Mouse (Mus musculus) neural tube, embryonic 15.5 days (tissue): ENCODE data around the gene F2r. TPM values are rescaled to one million over a fixed set of nuclear protein-coding genes. Genes with fewer than 3 reads are reported as not detected.

Experiments used
- ATAC-seq: fragments of 200-750 bp; cut with Nextera tagmentation; 2 replicates; pipeline ENCODE4 v1.8.0; 2017; ENCODE audit warnings: mild to moderate bottlenecking, moderate TSS enrichment, moderate library complexity; ENCODE audit not compliant: low FRiP score
- H3K27ac ChIP-seq: fragments of 300-500 bp; sonication (generic); replicated peaks from 2 replicates; pipeline ENCODE4 v1.5.1; 2015; ENCODE audit warnings: mild to moderate bottlenecking, inconsistent platforms
- H3K27me3 ChIP-seq: fragments of 300-500 bp; sonication (generic); replicated peaks from 2 replicates; pipeline ENCODE4 v1.6.1; 2015; ENCODE audit warnings: inconsistent platforms
- H3K36me3 ChIP-seq: fragments of 300-500 bp; sonication (generic); 2 replicates; pipeline ENCODE4 v1.6.1; 2015; ENCODE audit warnings: inconsistent platforms
- H3K4me1 ChIP-seq: fragments of 300-500 bp; sonication (generic); 2 replicates; pipeline ENCODE4 v1.6.1; 2015; ENCODE audit warnings: inconsistent platforms
- H3K4me2 ChIP-seq: fragments of 300-500 bp; sonication (generic); 2 replicates; pipeline ENCODE4 v1.6.1; 2015; ENCODE audit warnings: inconsistent platforms, mild to moderate bottlenecking, moderate library complexity
- H3K4me3 ChIP-seq: fragments of 300-500 bp; sonication (generic); replicated peaks from 2 replicates; pipeline ENCODE4 v1.5.1; 2015; ENCODE audit warnings: mild to moderate bottlenecking, inconsistent platforms
- H3K9ac ChIP-seq: fragments of 300-500 bp; sonication (generic); replicated peaks from 2 replicates; pipeline ENCODE4 v1.6.1; 2015; ENCODE audit warnings: mild to moderate bottlenecking, inconsistent platforms
- H3K9me3 ChIP-seq: fragments of 300-500 bp; sonication (generic); replicated peaks from 2 replicates; pipeline ENCODE4 v1.6.1; 2016; ENCODE audit warnings: inconsistent platforms
- WGBS: fragments of 180-500 bp; shearing (Covaris S2); methylation state at CpG from one replicate; pipeline ENCODE4 v1.1.7; 2015; ENCODE audit warnings: mixed read lengths; 5-methylcytosine and 5-hydroxymethylcytosine counted together
- polyA plus RNA-seq: library from polyadenylated mRNA; unstranded; fragments of >200 nt; fragmentation: Nextera tagmentation; extraction: Ambion mirVana; gene quantifications from 2 replicates; pipeline ENCODE4 v1.2.1, GENCODE M21; 2015

Gene F2r
- polyA plus RNA-seq, 1 experiment from 2014 or later: 52.1 TPM

DNA sequence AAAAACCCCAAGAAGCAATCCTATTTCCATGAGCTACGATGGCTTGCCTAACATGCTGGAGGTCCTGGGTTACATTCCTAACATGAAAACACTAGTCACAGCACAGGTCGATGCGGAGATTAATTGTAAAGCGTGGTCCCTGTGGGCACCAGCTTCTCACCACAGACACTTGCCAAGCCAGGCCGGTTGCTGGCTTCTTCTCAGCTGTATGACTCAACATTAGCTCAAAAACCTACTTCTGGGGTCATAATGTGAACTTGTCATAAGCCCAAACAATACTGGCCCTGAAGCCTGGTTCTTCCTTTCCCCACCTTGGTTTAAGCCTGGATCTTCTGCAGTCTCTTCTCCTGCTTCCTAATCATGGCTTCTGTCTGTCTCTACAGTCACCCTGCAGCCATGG is 33.4 kb downstream of the F2r start:
- 88% methylated on average over 5 of the region's 5 CpGs for WGBS
- ATAC-seq: no peak
- H3K27ac ChIP-seq: no peak overlapping the region
- H3K9ac ChIP-seq: no peak overlapping the region
- H3K4me3 ChIP-seq: no peak overlapping the region
- H3K4me2 ChIP-seq: no peak overlapping the region
- H3K27me3 ChIP-seq: no peaks in the 10 kb centered on the region
- 0 out of 2 replicates have a peak, but pooled peaks cover 4% of the 10 kb centered on the region for H3K4me1 ChIP-seq
- no peaks in the 10 kb centered on the region for H3K9me3 ChIP-seq
- H3K36me3 ChIP-seq: no peaks in the 10 kb centered on the region

DNA sequence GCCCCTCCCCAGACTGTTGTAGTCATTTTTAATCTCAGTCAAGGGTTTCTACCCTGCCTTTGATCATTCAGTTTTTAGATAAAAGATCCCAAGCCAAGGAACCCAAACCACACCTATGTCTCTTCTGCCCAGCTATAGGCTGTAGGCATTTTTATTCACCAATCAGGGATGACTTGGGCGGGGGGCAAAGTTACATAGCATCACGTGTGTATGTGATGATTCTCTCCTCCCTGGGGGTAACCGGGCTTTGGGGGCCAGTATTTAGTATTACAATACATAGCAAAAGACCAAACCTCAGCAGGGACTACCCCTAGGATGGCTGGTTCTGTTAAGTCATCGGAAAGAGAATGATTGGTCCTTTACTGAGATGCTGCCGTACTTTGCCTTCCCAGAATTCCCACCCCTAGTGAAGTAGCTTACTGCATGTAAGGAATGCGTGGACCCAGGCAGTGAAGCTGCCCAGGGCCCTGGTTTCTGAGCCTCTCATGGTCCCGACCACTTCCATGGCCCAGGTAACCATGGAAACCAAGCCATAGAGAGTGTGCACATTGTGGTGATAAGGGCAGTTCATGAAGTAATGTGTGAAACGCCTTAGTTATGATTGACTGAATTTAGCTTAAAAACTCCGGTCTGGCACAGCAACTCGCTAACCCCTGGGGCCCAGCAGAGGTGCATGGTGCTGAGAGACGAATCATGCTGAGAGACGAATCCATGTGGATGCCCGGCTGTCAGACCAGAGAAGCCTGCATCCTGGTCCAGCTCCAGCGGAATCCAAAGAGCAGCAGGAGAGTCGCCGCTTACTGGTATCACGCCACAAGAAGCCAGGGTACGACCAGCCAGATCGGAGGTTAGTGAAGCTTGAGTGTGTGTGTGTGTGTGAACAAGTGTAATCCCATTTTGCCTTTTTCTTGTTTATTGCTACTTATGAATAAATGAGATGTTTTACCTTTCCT is 34.8 kb downstream of the F2r start:
- H3K4me1 ChIP-seq: 0 out of 2 replicates have a peak, but pooled peaks cover 4% of the 10 kb centered on the region
- no peaks in the 10 kb centered on the region for H3K27me3 ChIP-seq
- H3K27ac ChIP-seq: no peak overlapping the region
- 70% methylated on average over 19 of the region's 19 CpGs for WGBS
- no peaks in the 10 kb centered on the region for H3K36me3 ChIP-seq
- H3K9me3 ChIP-seq: no peaks in the 10 kb centered on the region
- no peak overlapping the region for H3K9ac ChIP-seq
- H3K4me3 ChIP-seq: no peak overlapping the region
- no peak; the same call in 1 of the 2 replicates for ATAC-seq
- H3K4me2 ChIP-seq: no peak overlapping the region

DNA sequence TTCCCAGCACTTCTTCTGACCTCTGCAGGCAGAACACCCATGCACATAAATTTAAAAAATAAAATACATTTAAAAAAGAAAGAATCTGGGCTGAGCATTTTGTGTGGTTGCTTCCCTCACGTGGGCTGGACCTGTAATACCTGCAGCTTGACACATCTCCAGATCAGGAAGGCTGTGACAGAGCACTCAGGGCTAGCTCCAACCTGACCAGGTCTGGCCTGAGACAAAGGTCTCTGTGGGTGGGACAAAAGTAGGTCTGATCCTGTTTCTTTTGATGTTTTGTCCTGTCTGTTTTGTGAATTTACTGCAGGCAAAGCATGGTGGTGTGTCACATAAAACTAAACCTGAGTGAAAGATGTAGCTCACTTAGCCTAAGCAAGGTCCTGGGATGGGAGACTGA is 36.4 kb downstream of the F2r start:
- no peak overlapping the region for H3K4me2 ChIP-seq
- H3K27me3 ChIP-seq: no peaks in the 10 kb centered on the region
- 51% methylated on average over 1 of the region's 1 CpGs for WGBS
- no peak overlapping the region for H3K4me3 ChIP-seq
- no peaks in the 10 kb centered on the region for H3K9me3 ChIP-seq
- H3K36me3 ChIP-seq: no peaks in the 10 kb centered on the region
- no peak for ATAC-seq
- H3K27ac ChIP-seq: no peak overlapping the region
- no peak overlapping the region for H3K9ac ChIP-seq
- 0 out of 2 replicates have a peak, but pooled peaks cover 4% of the 10 kb centered on the region for H3K4me1 ChIP-seq

DNA sequence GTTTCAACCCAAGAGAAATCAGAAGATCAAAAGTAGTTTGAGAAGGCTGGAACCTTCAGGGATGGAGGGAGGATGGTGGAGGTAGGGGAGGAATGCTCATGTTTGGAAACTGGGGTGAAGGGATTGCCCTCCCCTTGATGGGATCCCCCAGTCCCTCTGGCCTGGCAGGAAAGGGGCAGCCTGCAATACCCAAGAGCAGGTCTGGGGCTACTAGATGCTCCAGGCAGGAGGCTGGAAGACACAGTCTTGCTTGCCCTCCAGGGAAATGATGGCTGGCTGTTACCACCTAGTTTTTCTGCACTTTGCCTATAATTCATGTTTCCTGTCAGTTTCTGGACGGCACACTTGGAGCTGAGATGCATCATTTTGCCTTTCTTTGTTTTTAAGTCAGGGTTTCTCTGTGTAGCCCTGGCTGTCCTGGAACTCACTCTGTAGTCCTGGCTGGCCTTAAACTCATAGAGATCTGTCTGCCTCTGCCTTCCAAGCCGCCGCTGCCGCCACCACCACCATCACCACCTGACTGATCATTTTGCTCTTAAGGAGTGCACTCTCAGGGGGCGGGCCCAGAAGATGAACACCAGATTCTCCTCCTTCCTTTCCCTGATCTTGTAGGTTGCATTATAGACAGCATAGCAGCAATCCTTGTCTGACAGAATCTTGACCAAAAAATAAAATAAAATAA is 40.1 kb downstream of the F2r start:
- ATAC-seq: no peak
- WGBS: 87% methylated on average over 5 of the region's 5 CpGs
- Histone ChIP-seq H3K9ac (no peak overlapping the region), H3K4me3 (no peak overlapping the region), H3K4me1 (no peaks in the 10 kb centered on the region), H3K4me2 (no peak overlapping the region), H3K36me3 (no peaks in the 10 kb centered on the region), H3K9me3 (no peaks in the 10 kb centered on the region), H3K27me3 (no peaks in the 10 kb centered on the region), H3K27ac (no peak overlapping the region)

- no peaks in the 10 kb centered on the region for H3K36me3 ChIP-seq
- H3K27ac ChIP-seq: no peak overlapping the region
- H3K9me3 ChIP-seq: no peaks in the 10 kb centered on the region
- no peaks in the 10 kb centered on the region for H3K27me3 ChIP-seq
- no peak overlapping the region for H3K9ac ChIP-seq
- ATAC-seq: no peak
- no peak overlapping the region for H3K4me2 ChIP-seq
- no peak overlapping the region for H3K4me3 ChIP-seq
- H3K4me1 ChIP-seq: no peaks in the 10 kb centered on the region
- 96% methylated on average over 4 of the region's 4 CpGs for WGBS
Observed at GRCm38 (mm10) chr13:95570877-95571276, 47.4 kb downstream of the F2r start.

GRCm38 (mm10) chr13:95569326-95569725 is 49.0 kb downstream of the F2r start:
- ATAC-seq: no peak
- Histone ChIP-seq H3K9ac (no peak overlapping the region), H3K27ac (no peak overlapping the region), H3K4me2 (no peak overlapping the region), H3K4me1 (no peaks in the 10 kb centered on the region), H3K9me3 (no peaks in the 10 kb centered on the region), H3K36me3 (no peaks in the 10 kb centered on the region), H3K27me3 (no peaks in the 10 kb centered on the region), H3K4me3 (no peak overlapping the region)

- H3K27me3 ChIP-seq: no peaks in the 10 kb centered on the region
- no peak overlapping the region for H3K9ac ChIP-seq
- H3K27ac ChIP-seq: no peak overlapping the region
- H3K4me1 ChIP-seq: no peaks in the 10 kb centered on the region
- no peaks in the 10 kb centered on the region for H3K36me3 ChIP-seq
- no peak overlapping the region for H3K4me3 ChIP-seq
- 98% methylated on average over 3 of the region's 3 CpGs for WGBS
- H3K9me3 ChIP-seq: no peaks in the 10 kb centered on the region
- no peak for ATAC-seq
- H3K4me2 ChIP-seq: no peak overlapping the region
Observed at GRCm38 (mm10) chr13:95568336-95568735, 50.0 kb downstream of the F2r start.

DNA sequence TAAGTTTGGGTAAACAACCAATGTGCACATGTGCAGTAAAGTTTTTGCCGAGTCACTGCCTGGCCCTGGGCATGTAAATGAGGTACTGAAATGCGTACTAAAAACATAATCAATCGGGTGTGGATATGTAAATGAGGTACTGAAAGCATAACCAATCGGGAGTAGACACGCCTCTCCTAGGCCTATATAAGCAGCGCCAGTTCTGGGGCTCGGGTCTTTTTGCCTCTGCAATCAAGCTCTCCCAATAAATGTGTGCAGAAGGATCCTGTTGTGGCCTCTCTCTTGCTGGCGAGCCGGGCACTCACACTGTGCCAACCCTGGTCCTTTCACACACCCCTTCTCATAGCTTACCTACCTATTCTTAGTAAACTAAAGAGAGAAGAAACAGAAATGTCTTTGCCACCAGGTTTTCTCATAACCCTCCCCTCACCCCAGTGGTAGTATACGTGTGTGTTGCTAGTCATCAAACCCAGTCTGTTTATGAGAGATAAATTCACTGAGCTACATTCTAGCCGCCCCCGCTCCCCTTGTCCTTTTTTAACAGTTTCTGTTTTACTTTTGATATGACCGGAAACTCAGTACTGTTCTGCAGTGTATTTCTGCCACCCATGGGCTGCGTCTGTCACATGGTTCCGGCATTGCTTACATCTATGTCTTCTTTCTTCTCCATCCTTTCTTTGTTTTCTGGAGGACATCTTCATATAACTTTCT is 51.3 kb downstream of the F2r start:
- H3K9ac ChIP-seq: no peak overlapping the region
- no peaks in the 10 kb centered on the region for H3K36me3 ChIP-seq
- no peaks in the 10 kb centered on the region for H3K4me1 ChIP-seq
- no peak overlapping the region for H3K4me2 ChIP-seq
- no peaks in the 10 kb centered on the region for H3K9me3 ChIP-seq
- ATAC-seq: no peak
- H3K4me3 ChIP-seq: no peak overlapping the region
- 92% methylated on average over 15 of the region's 15 CpGs for WGBS
- no peaks in the 10 kb centered on the region for H3K27me3 ChIP-seq
- H3K27ac ChIP-seq: no peak overlapping the region

GRCm38 (mm10) chr13:95563693-95564092 is 54.6 kb downstream of the F2r start:
- Histone ChIP-seq H3K27ac (no peak overlapping the region), H3K4me3 (no peak overlapping the region)

DNA sequence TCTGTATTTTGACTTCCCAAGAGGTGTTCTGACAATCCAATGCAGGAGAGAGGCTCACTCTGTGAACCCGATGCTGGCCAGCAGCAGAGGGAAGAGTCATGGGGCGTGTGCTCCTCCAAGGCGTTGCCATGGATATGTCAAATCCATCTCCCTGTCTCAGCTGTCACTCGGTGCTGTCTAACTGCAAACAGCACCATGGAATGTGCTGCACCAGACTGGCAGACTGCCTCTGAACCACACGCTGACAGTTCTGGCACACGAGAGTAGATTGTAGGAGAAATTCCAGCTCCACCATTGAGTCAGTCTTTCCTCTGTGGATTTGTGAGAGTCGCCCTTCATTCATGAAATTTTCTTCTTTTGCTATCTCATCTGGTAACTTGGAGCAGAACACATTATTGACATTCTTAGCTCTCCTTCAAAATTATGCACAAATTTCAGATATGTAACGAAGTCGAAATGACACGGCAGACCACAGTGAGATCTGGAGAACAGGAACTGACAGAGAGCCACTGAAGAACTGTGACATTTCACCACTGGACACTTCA is 55.1 kb downstream of the F2r start:
- Histone ChIP-seq H3K9me3 (no peaks in the 10 kb centered on the region), H3K9ac (no peak overlapping the region), H3K4me1 (no peaks in the 10 kb centered on the region), H3K27me3 (no peaks in the 10 kb centered on the region), H3K27ac (no peak overlapping the region), H3K4me2 (no peak overlapping the region), H3K36me3 (no peaks in the 10 kb centered on the region), H3K4me3 (no peak overlapping the region)
- ATAC-seq: no peak
- WGBS: 73% methylated on average over 10 of the region's 10 CpGs

More at GRCm38 (mm10) chr13:95563693-95564092, 54.6 kb downstream of the F2r start:
- WGBS: under 1% methylated on average over 3 of the region's 3 CpGs
- H3K4me2 ChIP-seq: no peak overlapping the region
- no peaks in the 10 kb centered on the region for H3K27me3 ChIP-seq
- no peaks in the 10 kb centered on the region for H3K36me3 ChIP-seq
- peak; percentile 86 for ATAC-seq
- no peaks in the 10 kb centered on the region for H3K9me3 ChIP-seq
- H3K4me1 ChIP-seq: no peaks in the 10 kb centered on the region
- H3K9ac ChIP-seq: no peak overlapping the region

GRCm38 (mm10) chr13:95557326-95557725 is 61.0 kb downstream of the F2r start:
- Histone ChIP-seq H3K9me3 (no peaks in the 10 kb centered on the region), H3K36me3 (no peaks in the 10 kb centered on the region), H3K4me2 (no peak overlapping the region), H3K4me3 (no peak overlapping the region), H3K27me3 (no peaks in the 10 kb centered on the region), H3K4me1 (no peaks in the 10 kb centered on the region), H3K9ac (no peak overlapping the region), H3K27ac (no peak overlapping the region)
- 91% methylated on average over 7 of the region's 7 CpGs for WGBS
- no peak for ATAC-seq
